In the genomic region with DNA sequence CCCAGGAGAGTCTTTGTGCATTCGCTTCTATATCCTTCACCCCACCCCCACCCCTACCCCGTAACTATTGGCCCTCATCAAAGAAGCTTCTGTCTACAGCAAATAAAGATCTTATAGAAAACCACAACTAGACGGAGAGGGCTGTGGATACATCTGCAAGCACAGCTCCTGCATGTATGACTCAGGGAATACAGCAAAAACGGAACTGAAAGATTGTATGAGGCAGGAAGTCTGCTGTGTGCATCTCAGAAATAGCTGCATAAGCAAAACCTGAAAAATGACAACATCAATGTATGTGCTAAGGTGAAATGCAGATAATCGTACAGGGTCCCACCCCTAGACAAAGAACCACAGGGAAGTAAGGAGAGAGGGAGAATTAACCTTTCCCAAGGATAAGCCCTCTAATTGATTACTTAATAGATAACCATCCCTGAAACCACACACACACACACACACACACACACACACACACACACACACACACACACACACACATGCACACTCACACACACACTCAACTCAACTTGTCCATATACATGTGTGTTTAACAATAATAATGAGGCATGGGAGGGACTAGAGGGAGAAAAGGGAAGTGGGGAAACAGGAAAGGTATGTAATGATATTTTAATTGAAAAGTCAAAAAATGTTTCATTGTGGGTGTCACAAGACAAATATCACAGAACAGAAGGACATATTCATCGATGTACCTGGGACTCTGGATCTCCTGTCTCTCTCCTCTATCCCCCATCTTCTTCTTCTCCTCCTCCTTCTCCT, we compare ENCODE assay signal across 21 mouse cellular contexts.
A peak's percentile ranks its signal among the peaks of the same experiment; 100 is the strongest.
DNase-seq lines count a peak whose midpoint lies in the region; ATAC-seq and TF ChIP-seq lines count a peak whose summit lies in the region.
"Had no signal": no experiment of that assay in that cellular context is flagged by ENCODE, and none has a peak within 500 bp of the region (broad histone marks: within the 10 kb centered on the region; RNA-seq: fewer than 3 reads in every experiment).

No protein-coding gene starts in this region.

- no peak overlapping the region for H3K27ac ChIP-seq in CH12.LX (ENCODE audit: insufficient read depth, low read depth)
- no peak overlapping the region for H3K27ac ChIP-seq in lung, postnatal 0 days (ENCODE audit: low read length)
- H3K27ac ChIP-seq: embryonic facial prominence, embryonic 12.5 days; forebrain, embryonic 15.5 days; hindbrain, embryonic 15.5 days had no signal

- TF ChIP-seq POLR2A in CH12.LX (IDR thresholded peaks at IDR 0.05; ENCODE audit: low read depth, low read length) = no peak

- ATAC-seq in granulocyte monocyte progenitor cell, adult 5-6 weeks (replicated peaks; ENCODE audit: poor library complexity, severe bottlenecking) = peak; percentile 99
- peak; percentile 99 for ATAC-seq in megakaryocyte progenitor cell, adult 5-6 weeks (replicated peaks; ENCODE audit: poor library complexity)
- ATAC-seq in lung, postnatal 0 days = no peak
- no peak for ATAC-seq in inflammation-experienced regulatory T-cells, adult 6 months
- ATAC-seq: activated CD4-positive, CD25-positive, alpha-beta regulatory T cell, adult 4 months; CD4-positive, CD25-positive, alpha-beta regulatory T cell, adult 4 months; forebrain, embryonic 15.5 days; Patski had no signal

- H3K9ac ChIP-seq in CH12.LX (ENCODE audit: insufficient read depth, low read depth) = no peak overlapping the region
- H3K9ac ChIP-seq in lung, postnatal 0 days (replicated peaks; ENCODE audit: low read depth) = no peak overlapping the region
- H3K9ac ChIP-seq: embryonic facial prominence, embryonic 12.5 days; forebrain, embryonic 15.5 days; hindbrain, embryonic 15.5 days had no signal

- no peaks in the 10 kb centered on the region for H3K79me2 ChIP-seq in CH12.LX (replicated peaks; ENCODE audit: control insufficient read depth, extremely low read depth, insufficient read depth, poor library complexity, severe bottlenecking)

- H3K4me3 ChIP-seq in CH12.LX (replicated peaks in 1 of 3; ENCODE audit: low read depth in 2 of 3, low read length in 2 of 3, poor library complexity in 1 of 3) = no peak overlapping the region
- H3K4me3 ChIP-seq in lung, postnatal 0 days (ENCODE audit: low read depth, low read length) = no peak overlapping the region
- H3K4me3 ChIP-seq: embryonic facial prominence, embryonic 12.5 days; forebrain, embryonic 15.5 days; hindbrain, embryonic 15.5 days had no signal

- peaks cover 0 to 10% of the 10 kb centered on the region in 2 experiments; a peak in 2 of 4 replicates for H3K4me1 ChIP-seq in CH12.LX (ENCODE audit: control insufficient read depth in 1 of 2, insufficient read depth in 2 of 2)
- H3K4me1 ChIP-seq in lung, postnatal 0 days (ENCODE audit: insufficient read depth, low read depth, low read length) = no peaks in the 10 kb centered on the region
- H3K4me1 ChIP-seq: embryonic facial prominence, embryonic 12.5 days; forebrain, embryonic 15.5 days; hindbrain, embryonic 15.5 days had no signal

- no peak overlapping the region for H3K4me2 ChIP-seq in CH12.LX (ENCODE audit: insufficient read depth, low read depth, poor library complexity, severe bottlenecking)
- no peak overlapping the region for H3K4me2 ChIP-seq in lung, postnatal 0 days (replicated peaks; ENCODE audit: low read depth, low read length)
- H3K4me2 ChIP-seq: embryonic facial prominence, embryonic 12.5 days; forebrain, embryonic 15.5 days; heart, embryonic 11.5 days; hindbrain, embryonic 15.5 days had no signal

- dilution Hi-C loops in CH12.LX (cut with MboI; ENCODE audit: extremely low pct_ligation_motif_present, extremely low pct_unique_long_range_greater_than_20kb, low sequenced_read_pairs) = no loop called here

- no peaks in the 10 kb centered on the region for H3K27me3 ChIP-seq in CH12.LX (replicated peaks)
- H3K27me3 ChIP-seq in lung, postnatal 0 days (replicated peaks; ENCODE audit: insufficient read depth, low read length) = no peaks in the 10 kb centered on the region
- H3K27me3 ChIP-seq: embryonic facial prominence, embryonic 12.5 days; forebrain, embryonic 15.5 days; hindbrain, embryonic 15.5 days; Patski had no signal

- in situ Hi-C loops in CH12.LX (cut with MboI; ENCODE audit: low pct_ligation_motif_present, low pct_unique_long_range_greater_than_20kb, low sequenced_read_pairs) = no loop called here

- TF ChIP-seq EP300 in CH12.LX (IDR thresholded peaks at IDR 0.05; ENCODE audit: low read length) = peak; percentile 46; the same call in 1 of the 2 replicates
- TF ChIP-seq EP300 in lung, postnatal 0 days (IDR thresholded peaks at IDR 0.05) = no peak

- no peak for TF ChIP-seq RAD21 in CH12.LX (IDR thresholded peaks at IDR 0.05; ENCODE audit: low read depth, low read length)

- DNase-seq in 416B (ENCODE audit: low read depth) (peak; percentile 64), CH12.LX (ENCODE audit: extremely low read depth) (peak; percentile 57)
- DNase-seq in lung, postnatal 0 days (ENCODE audit: low spot score) = no peak
- no peak for DNase-seq in right cerebral cortex, postnatal 36 days (ENCODE audit: low spot score in 2 of 2)
- DNase-seq in adrenal gland, postnatal 10 days = no peak
- DNase-seq: adrenal gland, postnatal 25 days; cerebellum, adult 11 months; cerebellum, adult 8-10 months; cerebellum, postnatal 14 days; gastrocnemius, postnatal 36 days; heart, adult 18-20 months had no signal

- H3K9me3 ChIP-seq in CH12.LX (replicated peaks; ENCODE audit: low read length) = no peaks in the 10 kb centered on the region
- H3K9me3 ChIP-seq in lung, postnatal 0 days (ENCODE audit: low read length) = no peaks in the 10 kb centered on the region
- H3K9me3 ChIP-seq: embryonic facial prominence, embryonic 12.5 days; forebrain, embryonic 15.5 days; hindbrain, embryonic 15.5 days had no signal

- no peaks in the 10 kb centered on the region for H3K36me3 ChIP-seq in CH12.LX (replicated peaks in 1 of 2; ENCODE audit: control insufficient read depth in 1 of 2, insufficient read depth in 1 of 2, low read length in 1 of 2)
- H3K36me3 ChIP-seq in lung, postnatal 0 days (ENCODE audit: insufficient read depth, low read length) = no peaks in the 10 kb centered on the region
- H3K36me3 ChIP-seq: embryonic facial prominence, embryonic 12.5 days; forebrain, embryonic 15.5 days; hindbrain, embryonic 15.5 days had no signal

- TF ChIP-seq CTCF in CH12.LX (conservative IDR thresholded peaks at IDR 0.05 in 1 of 2, IDR thresholded peaks at IDR 0.05 in 1 of 2; ENCODE audit: low read depth in 2 of 2, low read length in 2 of 2) = no peak
- no peak for TF ChIP-seq CTCF in lung, postnatal 0 days (IDR thresholded peaks at IDR 0.05)

- 62% methylated on average over 6 of the region's 6 CpGs for WGBS in lung, postnatal 0 days

TF ChIP-seq in CH12.LX, 34 proteins besides CTCF, POLR2A, EP300 and RAD21:
- TF ChIP-seq ETS1 (conservative IDR thresholded peaks at IDR 0.05; ENCODE audit: low read depth, low read length) = no peak; the same call in 1 of the 2 replicates
- TF ChIP-seq ELF1 (IDR thresholded peaks at IDR 0.05; ENCODE audit: low read depth, low read length) = no peak
- no peak for TF ChIP-seq GABPA (IDR thresholded peaks at IDR 0.05; ENCODE audit: insufficient replicate concordance, low read depth, low read length)
- TF ChIP-seq MYC (IDR thresholded peaks at IDR 0.05; ENCODE audit: low read depth, low read length) = no peak
- peak; percentile 80 for TF ChIP-seq MAFK (IDR thresholded peaks at IDR 0.05; ENCODE audit: insufficient replicate concordance, low read length)

Comparison
In these comparisons a context has a peak if more than half of its experiments do, and no peak if none do; other contexts are left out.
1. DNase-seq: peak in 416B (single experiment) and CH12.LX (single experiment); none in lung, postnatal 0 days (single experiment), right cerebral cortex, postnatal 36 days (0 of 2) and adrenal gland, postnatal 10 days (single experiment).
2. ATAC-seq: peak in granulocyte monocyte progenitor cell, adult 5-6 weeks (single experiment) and megakaryocyte progenitor cell, adult 5-6 weeks (single experiment); none in lung, postnatal 0 days (single experiment) and inflammation-experienced regulatory T-cells, adult 6 months (single experiment).